8 mouse cellular contexts compared by ENCODE assay signal in genomic region chr3:144242025-144242673, GRCm38 (mm10). TPM values are rescaled to one million over a fixed set of nuclear protein-coding genes. Genes with fewer than 3 reads are reported as not detected.
DNase-seq lines count a peak whose midpoint lies in the region; ATAC-seq and TF ChIP-seq lines count a peak whose summit lies in the region.

No protein-coding gene starts in this region.

- peak; percentile 78 to 84 for DNase-seq in adrenal gland, postnatal 36 days
- peak; percentile 78 for DNase-seq in embryonic facial prominence, embryonic 10.5 days (ENCODE audit: low spot score)
- peak; percentile 57 for DNase-seq in heart, postnatal 0 days (ENCODE audit: low spot score)
- peak; percentile 86 for DNase-seq in layer of hippocampus, adult 11-12 months (ENCODE audit: low spot score)
- DNase-seq in retina, embryonic 14.5 days (ENCODE audit: low spot score): peak; percentile 92
- peak; percentile 79 for DNase-seq in thymus, postnatal 25 days

- H3K4me2 ChIP-seq in heart, postnatal 0 days (ENCODE audit: low read depth, low read length): no peak overlapping the region
- H3K4me2 ChIP-seq in lung, embryonic 16.5 days (ENCODE audit: low read depth, low read length): no peak overlapping the region

- H3K27ac ChIP-seq in embryonic facial prominence, embryonic 10.5 days (replicated peaks): no peak overlapping the region
- H3K27ac ChIP-seq in heart, postnatal 0 days (ENCODE audit: low read depth): no peak overlapping the region
- H3K27ac ChIP-seq in lung, embryonic 16.5 days (ENCODE audit: low read length): no peak overlapping the region

- WGBS in embryonic facial prominence, embryonic 10.5 days: 27% methylated on average over 15 of the region's 15 CpGs
- 21% methylated on average over 15 of the region's 15 CpGs for WGBS in heart, postnatal 0 days
- 24% methylated on average over 15 of the region's 15 CpGs for WGBS in lung, embryonic 16.5 days

- no peaks in the 10 kb centered on the region for H3K36me3 ChIP-seq in E14TG2a.4 (ENCODE audit: insufficient read depth, low read length)
- no peaks in the 10 kb centered on the region for H3K36me3 ChIP-seq in embryonic facial prominence, embryonic 10.5 days (replicated peaks)
- no peaks in the 10 kb centered on the region for H3K36me3 ChIP-seq in heart, postnatal 0 days (replicated peaks; ENCODE audit: control insufficient read depth, insufficient read depth, low read length)
- no peaks in the 10 kb centered on the region for H3K36me3 ChIP-seq in lung, embryonic 16.5 days (ENCODE audit: control insufficient read depth, insufficient read depth, low read length)

- H3K4me3 ChIP-seq in E14TG2a.4 (replicated peaks; ENCODE audit: low read length): no peak overlapping the region
- H3K4me3 ChIP-seq in embryonic facial prominence, embryonic 10.5 days: no peak overlapping the region
- no peak overlapping the region for H3K4me3 ChIP-seq in heart, postnatal 0 days (ENCODE audit: low read depth, low read length)
- H3K4me3 ChIP-seq in lung, embryonic 16.5 days (ENCODE audit: low read length): no peak overlapping the region

- peaks cover 7% of the 10 kb centered on the region; the same call in 1 of the 2 replicates for H3K9me3 ChIP-seq in E14TG2a.4 (ENCODE audit: low read length)
- H3K9me3 ChIP-seq in embryonic facial prominence, embryonic 10.5 days: no peaks in the 10 kb centered on the region
- no peaks in the 10 kb centered on the region for H3K9me3 ChIP-seq in heart, postnatal 0 days (replicated peaks; ENCODE audit: control insufficient read depth, low read length)
- H3K9me3 ChIP-seq in lung, embryonic 16.5 days (ENCODE audit: control insufficient read depth, low read length): no peaks in the 10 kb centered on the region

- peaks cover 12% of the 10 kb centered on the region for H3K27me3 ChIP-seq in E14TG2a.4 (ENCODE audit: insufficient read depth, low read length)
- H3K27me3 ChIP-seq in embryonic facial prominence, embryonic 10.5 days (replicated peaks; ENCODE audit: low read depth, poor library complexity, severe bottlenecking): no peaks in the 10 kb centered on the region
- H3K27me3 ChIP-seq in heart, postnatal 0 days (ENCODE audit: control insufficient read depth, insufficient read depth, low read length): no peaks in the 10 kb centered on the region
- H3K27me3 ChIP-seq in lung, embryonic 16.5 days (ENCODE audit: control insufficient read depth, insufficient read depth, low read depth, low read length): no peaks in the 10 kb centered on the region

- no peak overlapping the region for H3K9ac ChIP-seq in heart, postnatal 0 days (replicated peaks; ENCODE audit: low read depth, low read length)
- H3K9ac ChIP-seq in lung, embryonic 16.5 days (ENCODE audit: low read length): no peak overlapping the region

- no peak for TF ChIP-seq EP300 in heart, postnatal 0 days (IDR thresholded peaks at IDR 0.05; ENCODE audit: low read depth)

- peak; percentile 71 for TF ChIP-seq CTCF in E14TG2a.4 (conservative IDR thresholded peaks at IDR 0.05; ENCODE audit: low read length)
- TF ChIP-seq CTCF in heart, postnatal 0 days (IDR thresholded peaks at IDR 0.05; ENCODE audit: low read depth): peak; percentile 82

- no peaks in the 10 kb centered on the region for H3K4me1 ChIP-seq in E14TG2a.4 (replicated peaks; ENCODE audit: low read depth, low read length)
- no peaks in the 10 kb centered on the region for H3K4me1 ChIP-seq in embryonic facial prominence, embryonic 10.5 days
- no peaks in the 10 kb centered on the region for H3K4me1 ChIP-seq in heart, postnatal 0 days (ENCODE audit: control insufficient read depth, insufficient read depth)
- H3K4me1 ChIP-seq in lung, embryonic 16.5 days (replicated peaks; ENCODE audit: control insufficient read depth, insufficient read depth, low read length): no peaks in the 10 kb centered on the region

- ATAC-seq in heart, postnatal 0 days (ENCODE audit: insufficient read depth, low read depth): no peak
- 0 out of 2 replicates have a peak, but pooled peaks have one; percentile 28 for ATAC-seq in lung, embryonic 16.5 days (ENCODE audit: low read depth)

RNA-seq across cellular contexts. Expression of gene Lmo4, which starts 37.1 kb away (rescaled TPM):
- 10 to 100 TPM; 53.7 to 95.9 TPM for total RNA-seq in adrenal gland, postnatal 36 days (2021)
- 61.2 and 66.3 TPM in 2 replicates for polyA plus RNA-seq in embryonic facial prominence, embryonic 10.5 days (2016; fragmentation: Nextera tagmentation; extraction: Ambion mirVana)
- 61.9 and 65.8 TPM in 2 replicates for total RNA-seq in heart, postnatal 0 days (2014; rRNA removed; ENCODE audit: low replicate concordance)
- polyA plus RNA-seq in heart, postnatal 0 days (2015; fragmentation: Nextera tagmentation; extraction: Ambion mirVana): 34.7 and 38.9 TPM in 2 replicates
- 72.5 and 73.3 TPM in 2 replicates for polyA plus RNA-seq in lung, embryonic 16.5 days (2015; fragmentation: Nextera tagmentation; extraction: Ambion mirVana)
